Mouse (Mus musculus) midbrain, embryonic 12.5 days (tissue): ENCODE data around the gene Glrx5. TPM values are rescaled to one million over a fixed set of nuclear protein-coding genes. Genes with fewer than 3 reads are reported as not detected.

Experiments
- ATAC-seq: fragments of 200-750 bp; cut with Nextera tagmentation; 2 replicates; pipeline ENCODE4 v1.8.0; 2017; ENCODE audit warnings: low read depth, moderate TSS enrichment, moderate library complexity; ENCODE audit not compliant: low FRiP score
- H3K27ac ChIP-seq: fragments of 300-500 bp; sonication (generic); replicated peaks from 2 replicates; pipeline ENCODE4 v1.5.1; 2016; ENCODE audit warnings: mild to moderate bottlenecking
- H3K27me3 ChIP-seq: fragments of 300-500 bp; sonication (generic); 2 replicates; pipeline ENCODE4 v1.6.1; 2016; ENCODE audit warnings: mild to moderate bottlenecking
- H3K36me3 ChIP-seq: fragments of 300-500 bp; sonication (generic); 2 replicates; pipeline ENCODE4 v1.6.1; 2016
- H3K4me1 ChIP-seq: fragments of 300-500 bp; sonication (generic); 2 replicates; pipeline ENCODE4 v1.6.1; 2016
- H3K4me2 ChIP-seq: fragments of 300-500 bp; sonication (generic); replicated peaks from 2 replicates; pipeline ENCODE4 v1.6.1; 2016; ENCODE audit warnings: mild to moderate bottlenecking, moderate library complexity
- H3K4me3 ChIP-seq: fragments of 300-500 bp; sonication (generic); 2 replicates; pipeline ENCODE4 v1.5.1; 2016; ENCODE audit warnings: mild to moderate bottlenecking
- H3K9ac ChIP-seq: fragments of 300-500 bp; sonication (generic); replicated peaks from 2 replicates; pipeline ENCODE4 v1.6.1; 2016; ENCODE audit warnings: mild to moderate bottlenecking, moderate library complexity
- H3K9me3 ChIP-seq: fragments of 300-500 bp; sonication (generic); 2 replicates; pipeline ENCODE4 v1.6.1; 2016; ENCODE audit warnings: mild to moderate bottlenecking
- WGBS: fragments of 180-500 bp; shearing (Covaris S2); methylation state at CpG from one replicate; pipeline ENCODE4 v1.1.7; 2016; 5-methylcytosine and 5-hydroxymethylcytosine counted together
- polyA plus RNA-seq: library from polyadenylated mRNA; unstranded; fragments of >200 nt; fragmentation: Nextera tagmentation; extraction: Ambion mirVana; gene quantifications from 2 replicates; pipeline ENCODE4 v1.2.1, GENCODE M21; 2016

Gene Glrx5
- polyA plus RNA-seq, 1 experiment from 2014 or later, result 161 TPM

- ATAC-seq, result no peak
- H3K27me3 ChIP-seq, result peaks cover 73% of the 10 kb centered on the region
- no peak overlapping the region for H3K4me2 ChIP-seq
- no peak overlapping the region for H3K9ac ChIP-seq
- H3K27ac ChIP-seq, result no peak overlapping the region
- no peaks in the 10 kb centered on the region for H3K9me3 ChIP-seq
- H3K4me3 ChIP-seq, result no peak overlapping the region
- peaks cover 21% of the 10 kb centered on the region for H3K4me1 ChIP-seq
- 62% methylated on average over 2 of the region's 2 CpGs for WGBS
- H3K36me3 ChIP-seq, result no peaks in the 10 kb centered on the region
Measured at GRCm38 (mm10) chr12:105008150-105008549, 24.3 kb upstream of the Glrx5 start.

GRCm38 (mm10) chr12:105008752-105009178 is 23.7 kb upstream of the Glrx5 start:
- 2% methylated on average over 13 of the region's 13 CpGs for WGBS
- Histone ChIP-seq H3K4me3 (peak overlapping the region; percentile 58), H3K9ac (no peak overlapping the region), H3K27ac (no peak overlapping the region), H3K4me1 (peaks cover 17% of the 10 kb centered on the region), H3K36me3 (no peaks in the 10 kb centered on the region), H3K9me3 (no peaks in the 10 kb centered on the region), H3K27me3 (peaks cover 79% of the 10 kb centered on the region), H3K4me2 (peak overlapping the region; percentile 97)
- no peak for ATAC-seq

- H3K4me1 ChIP-seq, result peaks cover 17% of the 10 kb centered on the region
- no peaks in the 10 kb centered on the region for H3K9me3 ChIP-seq
- H3K36me3 ChIP-seq, result no peaks in the 10 kb centered on the region
- peaks cover 80% of the 10 kb centered on the region for H3K27me3 ChIP-seq
- H3K9ac ChIP-seq, result peak within 1 kb of the TSS; percentile 55
- H3K4me2 ChIP-seq, result peak within 1 kb of the TSS; percentile 97
- H3K4me3 ChIP-seq, result peak within 1 kb of the TSS; percentile 58
- no peak within 1 kb of the TSS for H3K27ac ChIP-seq
- WGBS, result under 1% methylated on average over 66 of the region's 66 CpGs
- peak; percentile 79 for ATAC-seq
Measured at GRCm38 (mm10) chr12:105009370-105010212, 22.9 kb upstream of the Glrx5 start, which contains the start of gene Syne3. Gene Syne3, minus strand, starts transcription at chr12:105009809.

GRCm38 (mm10) chr12:105010213-105010790 is 22.2 kb upstream of the Glrx5 start:
- Histone ChIP-seq H3K9ac (peak overlapping the region; percentile 55; the same call in 1 of the 2 replicates), H3K4me1 (peaks cover 17% of the 10 kb centered on the region), H3K4me3 (peak overlapping the region; percentile 58), H3K4me2 (peak overlapping the region; percentile 97), H3K36me3 (no peaks in the 10 kb centered on the region), H3K27ac (no peak overlapping the region), H3K27me3 (peaks cover 73% of the 10 kb centered on the region), H3K9me3 (no peaks in the 10 kb centered on the region)
- ATAC-seq, result peak; percentile 38
- 16% methylated on average over 9 of the region's 9 CpGs for WGBS

- Histone ChIP-seq H3K4me1 (peaks cover 19% of the 10 kb centered on the region), H3K36me3 (no peaks in the 10 kb centered on the region), H3K27me3 (peaks cover 68% of the 10 kb centered on the region), H3K9ac (no peak overlapping the region), H3K4me3 (no peak overlapping the region), H3K4me2 (no peak overlapping the region), H3K9me3 (no peaks in the 10 kb centered on the region), H3K27ac (no peak overlapping the region)
- ATAC-seq, result no peak
- 90% methylated on average over 1 of the region's 1 CpGs for WGBS
Measured at GRCm38 (mm10) chr12:105011589-105011988, 20.9 kb upstream of the Glrx5 start.

GRCm38 (mm10) chr12:105012314-105012713 is 20.2 kb upstream of the Glrx5 start:
- Histone ChIP-seq H3K4me2 (no peak overlapping the region), H3K27me3 (peaks cover 62% of the 10 kb centered on the region), H3K4me3 (no peak overlapping the region), H3K9ac (no peak overlapping the region), H3K27ac (no peak overlapping the region), H3K36me3 (no peaks in the 10 kb centered on the region), H3K9me3 (no peaks in the 10 kb centered on the region), H3K4me1 (peaks cover 22% of the 10 kb centered on the region)
- 90% methylated on average over 4 of the region's 4 CpGs for WGBS
- ATAC-seq, result no peak

GRCm38 (mm10) chr12:105013065-105013464 is 19.4 kb upstream of the Glrx5 start:
- Histone ChIP-seq H3K9ac (no peak overlapping the region), H3K9me3 (no peaks in the 10 kb centered on the region), H3K27ac (no peak overlapping the region), H3K4me2 (no peak overlapping the region), H3K4me3 (no peak overlapping the region), H3K36me3 (no peaks in the 10 kb centered on the region), H3K4me1 (peaks cover 22% of the 10 kb centered on the region), H3K27me3 (peaks cover 55% of the 10 kb centered on the region)
- no peak for ATAC-seq
- WGBS, result 54% methylated on average over 17 of the region's 17 CpGs

GRCm38 (mm10) chr12:105016199-105016598 is 16.3 kb upstream of the Glrx5 start:
- Histone ChIP-seq H3K9me3 (no peaks in the 10 kb centered on the region), H3K4me1 (peaks cover 9% of the 10 kb centered on the region; the same call in 1 of the 2 replicates), H3K36me3 (no peaks in the 10 kb centered on the region), H3K27ac (no peak overlapping the region), H3K4me3 (no peak overlapping the region), H3K4me2 (no peak overlapping the region), H3K27me3 (peaks cover 23% of the 10 kb centered on the region), H3K9ac (no peak overlapping the region)
- ATAC-seq, result no peak
- WGBS, result 72% methylated on average over 4 of the region's 4 CpGs

GRCm38 (mm10) chr12:105016639-105017038 is 15.8 kb upstream of the Glrx5 start:
- H3K9ac ChIP-seq, result no peak overlapping the region
- no peak overlapping the region for H3K27ac ChIP-seq
- H3K4me2 ChIP-seq, result no peak overlapping the region
- peaks cover 9% of the 10 kb centered on the region; the same call in 1 of the 2 replicates for H3K4me1 ChIP-seq
- H3K27me3 ChIP-seq, result peaks cover 19% of the 10 kb centered on the region; the same call in 1 of the 2 replicates
- no peak for ATAC-seq
- H3K4me3 ChIP-seq, result no peak overlapping the region
- 79% methylated on average over 10 of the region's 10 CpGs for WGBS
- H3K9me3 ChIP-seq, result no peaks in the 10 kb centered on the region
- H3K36me3 ChIP-seq, result no peaks in the 10 kb centered on the region

GRCm38 (mm10) chr12:105019359-105020219 is 12.9 kb upstream of the Glrx5 start:
- H3K4me2 ChIP-seq, result no peak overlapping the region
- 58% methylated on average over 19 of the region's 19 CpGs for WGBS
- peak overlapping the region; percentile 46; the same call in 1 of the 2 replicates for H3K27ac ChIP-seq
- peaks cover 6% of the 10 kb centered on the region for H3K36me3 ChIP-seq
- no peak for ATAC-seq
- peaks cover 15% of the 10 kb centered on the region for H3K9me3 ChIP-seq
- H3K4me1 ChIP-seq, result peaks cover 9% of the 10 kb centered on the region; the same call in 1 of the 2 replicates
- H3K4me3 ChIP-seq, result no peak overlapping the region
- no peak overlapping the region for H3K9ac ChIP-seq
- no peaks in the 10 kb centered on the region for H3K27me3 ChIP-seq

- ATAC-seq, result no peak
- Histone ChIP-seq H3K4me1 (peaks cover 9% of the 10 kb centered on the region; the same call in 1 of the 2 replicates), H3K27me3 (no peaks in the 10 kb centered on the region), H3K9ac (no peak overlapping the region), H3K9me3 (peaks cover 15% of the 10 kb centered on the region), H3K4me3 (no peak overlapping the region), H3K4me2 (no peak overlapping the region), H3K36me3 (peaks cover 6% of the 10 kb centered on the region), H3K27ac (no peak overlapping the region)
- 84% methylated on average over 8 of the region's 8 CpGs for WGBS
Measured at GRCm38 (mm10) chr12:105021441-105022069, 10.9 kb upstream of the Glrx5 start.
